Comparison of ENCODE assay signal across 21 mouse cellular contexts in the genomic region with DNA sequence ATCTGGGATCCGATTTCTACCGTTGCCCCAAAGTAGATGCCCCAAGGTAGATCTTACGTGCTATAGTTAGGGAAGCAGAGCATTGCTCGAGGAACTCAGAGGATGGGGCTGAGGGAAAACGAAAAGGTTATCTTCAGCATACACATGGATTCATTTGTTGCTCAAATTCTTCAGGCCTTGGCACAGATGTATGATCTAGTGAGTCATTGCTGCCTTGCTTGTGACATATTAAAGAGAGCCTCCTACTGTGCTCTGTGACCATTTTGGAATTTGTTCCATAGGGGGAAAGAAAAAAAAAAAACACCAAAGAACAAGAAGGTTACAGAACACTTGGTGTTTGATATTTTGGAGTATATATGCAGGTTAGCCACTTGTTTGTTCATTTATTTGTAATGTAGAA. TPM values are rescaled to one million over a fixed set of nuclear protein-coding genes. Genes with fewer than 3 reads are reported as not detected.
"Had no signal": no experiment of that assay in that cellular context is flagged by ENCODE, and none has a peak within 500 bp of the region (broad histone marks: within the 10 kb centered on the region; RNA-seq: fewer than 3 reads in every experiment).

No protein-coding gene starts in this region.

- H3K4me1 ChIP-seq: midbrain, embryonic 12.5 days; neural tube, embryonic 12.5 days had no signal

- H3K9ac ChIP-seq: liver, postnatal 0 days; lung, embryonic 15.5 days; midbrain, embryonic 12.5 days; neural tube, embryonic 12.5 days; stomach, embryonic 15.5 days had no signal

- H3K9me3 ChIP-seq: lung, embryonic 15.5 days; midbrain, embryonic 10.5 days; midbrain, embryonic 12.5 days; neural tube, embryonic 12.5 days; stomach, embryonic 15.5 days had no signal

- H3K27me3 ChIP-seq: lung, embryonic 15.5 days; midbrain, embryonic 12.5 days; neural tube, embryonic 12.5 days; stomach, embryonic 15.5 days had no signal

- H3K36me3 ChIP-seq: lung, embryonic 15.5 days; midbrain, embryonic 10.5 days; midbrain, embryonic 12.5 days; neural tube, embryonic 12.5 days; stomach, embryonic 15.5 days had no signal

- DNase-seq: liver, postnatal 0 days; lung, adult 2 months; lung, postnatal 10 days; lung, postnatal 4 days; midbrain, embryonic 14.5 days; right cerebral cortex, postnatal 14 days; thymus, adult 2 months; thymus, postnatal 25 days; thymus, postnatal 4 days had no signal

- H3K27ac ChIP-seq: lung, embryonic 15.5 days; midbrain, embryonic 10.5 days; midbrain, embryonic 12.5 days; neural tube, embryonic 12.5 days; stomach, embryonic 15.5 days; stomach, postnatal 0 days had no signal

- H3K4me2 ChIP-seq: lung, embryonic 15.5 days; midbrain, embryonic 12.5 days; neural tube, embryonic 12.5 days; stomach, embryonic 15.5 days had no signal

- H3K4me3 ChIP-seq: lung, embryonic 15.5 days; midbrain, embryonic 10.5 days; midbrain, embryonic 12.5 days; neural tube, embryonic 12.5 days; stomach, embryonic 15.5 days had no signal

- ATAC-seq: liver, postnatal 0 days; midbrain, embryonic 16.5 days had no signal

RNA-seq across cellular contexts. Expression of gene Tmem207, which starts 59.2 kb away (rescaled TPM):
- total RNA-seq: megakaryocyte, adult 5-6 weeks; megakaryocyte-erythroid progenitor cell, adult 5-6 weeks had no signal
- polyA plus RNA-seq: liver, postnatal 0 days; lung, adult 2 months; lung, embryonic 15.5 days; midbrain, embryonic 10.5 days; spleen, adult 2 months; stomach, embryonic 15.5 days; stomach, postnatal 0 days; testis, adult 2 months; thymus, adult 2 months; urinary bladder, adult 2 months had no signal
